Mouse (Mus musculus): ENCODE measurements around the gene Mrpl10. TPM values are rescaled to one million over a fixed set of nuclear protein-coding genes. Genes with fewer than 3 reads are reported as not detected.

Gene Mrpl10
- polyA plus RNA-seq, 1 experiment from 2014 or later: 34.5 TPM

DNA sequence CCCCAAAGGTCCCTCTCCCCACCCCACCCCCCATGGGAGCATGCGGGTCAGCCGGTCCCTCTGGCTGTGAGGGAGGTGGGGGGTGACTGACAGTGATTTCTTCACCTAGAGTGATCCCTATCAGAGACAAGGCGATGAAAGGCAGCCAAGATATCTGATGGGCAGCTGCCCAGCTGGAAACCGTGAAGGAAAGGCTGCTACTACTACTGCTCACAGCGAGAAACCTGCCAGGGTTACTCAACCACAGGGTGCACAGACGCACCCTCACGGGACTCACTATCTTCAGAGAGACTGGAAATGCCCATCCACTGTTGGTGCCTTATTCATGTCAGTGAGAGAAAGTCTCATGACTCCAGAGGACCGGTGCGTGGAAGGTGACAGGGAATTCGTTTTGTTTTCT, 16.4 kb upstream of the Mrpl10 start:
- ATAC-seq (no peak), DNase-seq (no peak)
- no peak overlapping the region for H3K9ac ChIP-seq (replicated peaks)
- H3K27ac ChIP-seq (ENCODE audit: low read depth): no peak overlapping the region
- TF ChIP-seq EP300 (IDR thresholded peaks at IDR 0.05; ENCODE audit: low read depth): no peak
- TF ChIP-seq CTCF (IDR thresholded peaks at IDR 0.05; ENCODE audit: low read depth): no peak
- no peak overlapping the region for H3K4me2 ChIP-seq (ENCODE audit: low read depth, low read length)
- 53% methylated on average over 10 of the region's 10 CpGs for WGBS (ENCODE audit: insufficient replicate concordance)
- peaks cover 48% of the 10 kb centered on the region for H3K27me3 ChIP-seq (ENCODE audit: insufficient read depth, low read length)
- H3K9me3 ChIP-seq (ENCODE audit: low read length): no peaks in the 10 kb centered on the region
- H3K4me3 ChIP-seq (ENCODE audit: low read depth, low read length): no peak overlapping the region
- H3K36me3 ChIP-seq (replicated peaks; ENCODE audit: insufficient read depth, low read length): no peaks in the 10 kb centered on the region
- H3K4me1 ChIP-seq (ENCODE audit: insufficient read depth): peaks cover 16% of the 10 kb centered on the region

GRCm38 (mm10) chr11:97025721-97026344, 15.5 kb upstream of the Mrpl10 start:
- H3K27me3 ChIP-seq (ENCODE audit: insufficient read depth, low read length): peaks cover 40% of the 10 kb centered on the region
- H3K9me3 ChIP-seq (ENCODE audit: low read length): no peaks in the 10 kb centered on the region
- ATAC-seq (peak; percentile 37), DNase-seq (peak; percentile 90)
- TF ChIP-seq CTCF (IDR thresholded peaks at IDR 0.05; ENCODE audit: low read depth) (peak; percentile 98), EP300 (IDR thresholded peaks at IDR 0.05; ENCODE audit: low read depth) (no peak; the same call in 1 of the 2 replicates)
- H3K27ac ChIP-seq (ENCODE audit: low read depth): no peak overlapping the region
- peak overlapping the region; percentile 40; the same call in 1 of the 2 replicates for H3K9ac ChIP-seq (replicated peaks)
- no peaks in the 10 kb centered on the region for H3K36me3 ChIP-seq (replicated peaks; ENCODE audit: insufficient read depth, low read length)
- H3K4me3 ChIP-seq (ENCODE audit: low read depth, low read length): peak overlapping the region; percentile 18; the same call in 1 of the 2 replicates
- WGBS (ENCODE audit: insufficient replicate concordance): 8% methylated on average over 17 of the region's 17 CpGs
- H3K4me1 ChIP-seq (ENCODE audit: insufficient read depth): peaks cover 25% of the 10 kb centered on the region
- H3K4me2 ChIP-seq (ENCODE audit: low read depth, low read length): peak overlapping the region; percentile 65

GRCm38 (mm10) chr11:97029686-97030417, 11.5 kb upstream of the Mrpl10 start, which contains the start of gene Scrn2:
Gene Scrn2, plus strand, starts transcription at chr11:97029938.
- Histone ChIP-seq H3K36me3 (replicated peaks; ENCODE audit: insufficient read depth, low read length) (no peaks in the 10 kb centered on the region), H3K27ac (ENCODE audit: low read depth) (peak within 1 kb of the TSS; percentile 62), H3K9me3 (ENCODE audit: low read length) (no peaks in the 10 kb centered on the region), H3K27me3 (ENCODE audit: insufficient read depth, low read length) (0 out of 2 replicates have a peak, but pooled peaks cover under 1% of the 10 kb centered on the region), H3K9ac (replicated peaks) (peak within 1 kb of the TSS; percentile 72), H3K4me3 (ENCODE audit: low read depth, low read length) (peak within 1 kb of the TSS; percentile 68), H3K4me1 (ENCODE audit: insufficient read depth) (peaks cover 17% of the 10 kb centered on the region), H3K4me2 (ENCODE audit: low read depth, low read length) (peak within 1 kb of the TSS; percentile 88)
- WGBS (ENCODE audit: insufficient replicate concordance): under 1% methylated on average over 25 of the region's 25 CpGs
- TF ChIP-seq EP300 (IDR thresholded peaks at IDR 0.05; ENCODE audit: low read depth) (no peak), CTCF (IDR thresholded peaks at IDR 0.05; ENCODE audit: low read depth) (peak; percentile 92)
- DNase-seq (peak; percentile 93), ATAC-seq (peak; percentile 83)

GRCm38 (mm10) chr11:97030426-97030825, 10.9 kb upstream of the Mrpl10 start:
- 20% methylated on average over 15 of the region's 15 CpGs for WGBS (ENCODE audit: insufficient replicate concordance)
- H3K27me3 ChIP-seq (ENCODE audit: insufficient read depth, low read length): no peaks in the 10 kb centered on the region
- H3K4me1 ChIP-seq (ENCODE audit: insufficient read depth): peaks cover 17% of the 10 kb centered on the region
- TF ChIP-seq EP300 (IDR thresholded peaks at IDR 0.05; ENCODE audit: low read depth): no peak
- no peak for TF ChIP-seq CTCF (IDR thresholded peaks at IDR 0.05; ENCODE audit: low read depth)
- peak overlapping the region; percentile 72 for H3K9ac ChIP-seq (replicated peaks)
- no peak for DNase-seq
- peak overlapping the region; percentile 88 for H3K4me2 ChIP-seq (ENCODE audit: low read depth, low read length)
- H3K4me3 ChIP-seq (ENCODE audit: low read depth, low read length): peak overlapping the region; percentile 68
- H3K9me3 ChIP-seq (ENCODE audit: low read length): no peaks in the 10 kb centered on the region
- H3K36me3 ChIP-seq (replicated peaks; ENCODE audit: insufficient read depth, low read length): no peaks in the 10 kb centered on the region
- no peak for ATAC-seq
- 0 out of 2 replicates have a peak overlapping the region, but pooled peaks have one; percentile 62 for H3K27ac ChIP-seq (ENCODE audit: low read depth)

DNA sequence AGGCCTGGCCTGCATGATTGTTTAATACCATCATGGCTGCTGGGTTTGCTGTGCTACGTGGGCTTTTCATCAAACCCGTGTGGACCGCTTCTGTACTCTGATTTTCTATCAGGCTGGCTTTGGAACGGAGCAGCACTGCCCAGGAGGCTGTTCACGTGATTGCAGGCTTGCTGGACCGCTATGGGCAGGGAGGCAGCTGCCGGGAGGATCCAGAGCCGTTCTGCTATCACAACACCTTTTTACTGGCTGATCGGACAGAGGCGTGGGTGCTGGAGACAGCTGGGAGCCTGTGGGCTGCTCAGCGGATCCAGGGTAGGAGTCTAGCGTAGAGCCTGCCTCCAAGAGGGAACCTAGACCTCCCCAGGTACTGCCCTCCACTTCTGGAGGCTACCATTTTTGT, 9.4 kb upstream of the Mrpl10 start:
- H3K36me3 ChIP-seq (replicated peaks; ENCODE audit: insufficient read depth, low read length): no peaks in the 10 kb centered on the region
- no peak overlapping the region for H3K9ac ChIP-seq (replicated peaks)
- WGBS (ENCODE audit: insufficient replicate concordance): 81% methylated on average over 12 of the region's 12 CpGs
- no peak overlapping the region for H3K27ac ChIP-seq (ENCODE audit: low read depth)
- H3K9me3 ChIP-seq (ENCODE audit: low read length): no peaks in the 10 kb centered on the region
- TF ChIP-seq CTCF (IDR thresholded peaks at IDR 0.05; ENCODE audit: low read depth): no peak
- TF ChIP-seq EP300 (IDR thresholded peaks at IDR 0.05; ENCODE audit: low read depth): no peak
- DNase-seq: no peak
- ATAC-seq: no peak
- no peak overlapping the region for H3K4me3 ChIP-seq (ENCODE audit: low read depth, low read length)
- H3K4me1 ChIP-seq (ENCODE audit: insufficient read depth): peaks cover 12% of the 10 kb centered on the region
- H3K4me2 ChIP-seq (ENCODE audit: low read depth, low read length): no peak overlapping the region
- H3K27me3 ChIP-seq (ENCODE audit: insufficient read depth, low read length): no peaks in the 10 kb centered on the region

GRCm38 (mm10) chr11:97032499-97032898, 8.9 kb upstream of the Mrpl10 start:
- DNase-seq (no peak), ATAC-seq (no peak)
- Histone ChIP-seq H3K4me1 (ENCODE audit: insufficient read depth) (peaks cover 12% of the 10 kb centered on the region), H3K9me3 (ENCODE audit: low read length) (no peaks in the 10 kb centered on the region), H3K9ac (replicated peaks) (no peak overlapping the region), H3K4me2 (ENCODE audit: low read depth, low read length) (no peak overlapping the region), H3K4me3 (ENCODE audit: low read depth, low read length) (no peak overlapping the region), H3K27me3 (ENCODE audit: insufficient read depth, low read length) (no peaks in the 10 kb centered on the region), H3K27ac (ENCODE audit: low read depth) (no peak overlapping the region), H3K36me3 (replicated peaks; ENCODE audit: insufficient read depth, low read length) (no peaks in the 10 kb centered on the region)
- TF ChIP-seq CTCF (IDR thresholded peaks at IDR 0.05; ENCODE audit: low read depth): no peak
- TF ChIP-seq EP300 (IDR thresholded peaks at IDR 0.05; ENCODE audit: low read depth): no peak
- 91% methylated on average over 4 of the region's 4 CpGs for WGBS (ENCODE audit: insufficient replicate concordance)
